Mouse (Mus musculus): ENCODE data around the gene Car7.

GRCm38 (mm10) chr8:104538896-104539295, 4.4 kb downstream of the Car7 start:
- TF ChIP-seq CTCF (IDR thresholded peaks at IDR 0.05; ENCODE audit: borderline replicate concordance, extremely low read depth, insufficient read depth, insufficient read length), result no peak
- TF ChIP-seq POLR2A (IDR thresholded peaks at IDR 0.05; ENCODE audit: borderline replicate concordance, extremely low read depth, insufficient read depth, insufficient read length, poor library complexity, severe bottlenecking), result no peak
